Mouse (Mus musculus) cortical plate, adult 2 months (tissue): Measurements from ENCODE around the gene Dut.
A peak's percentile ranks its signal among the peaks of the same experiment; 100 is the strongest.

ENCODE experiments used
- CTCF ChIP-seq: fragments of 200-500 bp; IDR thresholded peaks from 2 replicates; pipeline ENCODE4 v1.5.1; 2011; ENCODE audit warnings: mild to moderate bottlenecking, control low read depth, low read length; ENCODE audit not compliant: insufficient read depth; ENCODE audit errors: extremely low read depth
- POLR2A ChIP-seq: fragments of 200-500 bp; IDR thresholded peaks from 2 replicates; pipeline ENCODE4 v1.6.1; 2011; ENCODE audit warnings: mild to moderate bottlenecking, low read length, control low read depth; ENCODE audit not compliant: insufficient read depth; ENCODE audit errors: extremely low read depth

- no peak for TF ChIP-seq CTCF
- peak; percentile 49; the same call in 1 of the 2 replicates for TF ChIP-seq POLR2A
These were observed at the start of gene Dut for GRCm38 (mm10) chr2:125247108-125247961.
